Mouse (Mus musculus) CD4-positive helper T cell, adult 2 months (primary cell): ENCODE results near the gene Zc3h14.

ENCODE experiments used
- DNase-seq: peaks from one replicate; pipeline ENCODE4 v3.0.0-alpha.2; 2012; ENCODE audit warnings: low read depth, missing footprints, low spot score

The Zc3h14 gene

DNA sequence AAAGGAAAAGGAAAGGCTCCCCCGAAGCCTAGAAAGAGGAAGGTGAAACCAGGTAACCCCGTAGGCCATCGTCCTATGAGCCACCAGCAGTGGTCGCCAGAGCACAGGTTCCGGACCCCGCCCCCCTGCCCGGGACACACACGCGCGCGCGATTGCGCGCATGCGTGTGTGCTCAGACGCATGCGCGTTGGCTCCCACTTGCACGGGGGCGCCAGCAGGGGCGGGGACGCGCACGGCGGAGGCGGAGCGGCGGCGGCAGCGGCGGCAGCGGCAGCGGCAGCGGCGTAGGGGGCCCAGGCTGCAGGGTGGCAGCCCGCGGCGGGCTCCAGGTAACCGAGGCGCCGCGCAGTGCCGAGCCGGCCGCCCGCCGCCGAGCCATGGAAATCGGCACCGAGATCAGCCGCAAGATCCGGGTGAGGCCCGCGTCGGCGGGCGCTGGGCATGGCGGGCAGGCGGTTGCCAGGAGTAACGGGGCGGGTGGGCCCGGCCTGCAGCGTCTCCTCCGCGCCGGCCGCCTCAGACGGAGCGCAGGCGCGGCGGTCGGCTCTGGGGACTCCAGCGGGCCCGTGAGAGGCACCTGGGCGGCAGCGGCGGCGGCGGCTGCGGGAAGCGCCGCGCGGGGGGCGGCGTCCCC lies at the start of gene Zc3h14:
Gene Zc3h14 (plus strand): TSS at position 219 of the 634 bp plus-strand sequence.
- DNase-seq = peak; percentile 97

GRCm38 (mm10) chr12:98697202-98697601 lies 49.6 kb upstream of the Zc3h14 start:
- DNase-seq = no peak

- no peak for DNase-seq
Observed at GRCm38 (mm10) chr12:98701564-98701963, 45.2 kb upstream of the Zc3h14 start.

DNA sequence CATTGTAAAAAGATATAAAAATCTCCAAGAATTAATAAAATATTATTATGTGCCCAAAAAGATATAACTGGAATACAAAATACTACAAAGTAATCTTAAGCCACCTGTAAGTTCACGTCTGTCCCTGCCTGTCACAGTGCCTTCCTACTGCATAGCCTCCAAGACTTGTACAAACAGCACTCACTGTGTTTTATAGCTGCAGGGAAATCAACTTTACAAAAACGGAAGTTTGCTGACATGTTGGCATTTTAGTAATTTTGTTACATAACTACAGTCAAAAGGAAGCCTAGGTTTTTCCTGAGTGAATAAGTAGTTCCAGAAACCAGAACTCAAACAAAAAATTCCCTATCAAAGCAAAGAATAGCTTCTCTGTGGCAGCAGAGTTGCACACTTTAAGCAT lies 43.2 kb upstream of the Zc3h14 start:
- DNase-seq = no peak

GRCm38 (mm10) chr12:98703961-98704360 lies 42.8 kb upstream of the Zc3h14 start:
- no peak for DNase-seq

- no peak for DNase-seq
Observed at GRCm38 (mm10) chr12:98712819-98713218, 33.9 kb upstream of the Zc3h14 start.

GRCm38 (mm10) chr12:98713621-98714103 lies 33.1 kb upstream of the Zc3h14 start:
- DNase-seq = no peak

- no peak for DNase-seq
Observed at GRCm38 (mm10) chr12:98714757-98715156, 32.0 kb upstream of the Zc3h14 start.

- DNase-seq = no peak
Observed at GRCm38 (mm10) chr12:98716142-98716541, 30.6 kb upstream of the Zc3h14 start.

GRCm38 (mm10) chr12:98720628-98721027 lies 26.1 kb upstream of the Zc3h14 start:
- no peak for DNase-seq

GRCm38 (mm10) chr12:98721030-98721429 lies 25.7 kb upstream of the Zc3h14 start:
- no peak for DNase-seq

DNA sequence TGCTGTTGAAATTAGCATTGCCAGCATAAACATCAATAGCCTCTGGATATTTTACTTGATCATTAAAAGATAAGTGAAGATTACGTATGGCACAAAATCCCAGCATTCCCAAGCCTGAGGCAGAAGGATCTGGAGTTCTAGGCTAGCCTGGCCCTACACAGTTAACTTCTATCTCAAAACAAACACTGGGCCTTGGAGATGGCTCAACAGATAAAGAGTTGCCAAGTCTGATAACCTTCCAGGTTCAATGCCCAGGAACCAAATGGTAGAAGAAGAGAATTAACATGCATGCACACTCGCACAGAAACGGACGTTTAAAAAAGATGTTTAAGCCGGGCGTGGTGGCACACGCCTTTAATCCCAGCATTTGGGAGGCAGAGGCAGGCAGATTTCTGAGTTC lies 22.5 kb upstream of the Zc3h14 start:
- no peak for DNase-seq

DNA sequence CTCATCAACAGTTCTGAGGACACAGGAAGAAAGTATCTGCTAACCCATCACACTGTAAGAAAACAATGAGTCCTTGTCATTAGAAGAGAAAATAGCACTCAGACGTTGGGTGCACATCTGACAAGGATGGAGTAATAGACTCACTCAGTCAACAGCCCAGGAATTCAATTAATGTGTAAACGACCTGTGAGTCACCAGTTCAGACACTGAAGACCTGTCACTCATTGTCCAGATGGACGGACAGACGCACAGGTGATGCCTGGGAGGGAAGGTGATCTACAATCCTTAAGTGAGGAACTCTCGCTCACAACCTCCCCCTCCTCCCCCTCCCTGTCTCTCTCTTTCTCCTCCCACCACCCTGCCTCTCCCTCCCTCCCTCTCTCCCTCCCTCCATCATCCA lies 21.8 kb upstream of the Zc3h14 start:
- DNase-seq = no peak

- DNase-seq = no peak
Observed at GRCm38 (mm10) chr12:98726078-98726477, 20.7 kb upstream of the Zc3h14 start.

DNA sequence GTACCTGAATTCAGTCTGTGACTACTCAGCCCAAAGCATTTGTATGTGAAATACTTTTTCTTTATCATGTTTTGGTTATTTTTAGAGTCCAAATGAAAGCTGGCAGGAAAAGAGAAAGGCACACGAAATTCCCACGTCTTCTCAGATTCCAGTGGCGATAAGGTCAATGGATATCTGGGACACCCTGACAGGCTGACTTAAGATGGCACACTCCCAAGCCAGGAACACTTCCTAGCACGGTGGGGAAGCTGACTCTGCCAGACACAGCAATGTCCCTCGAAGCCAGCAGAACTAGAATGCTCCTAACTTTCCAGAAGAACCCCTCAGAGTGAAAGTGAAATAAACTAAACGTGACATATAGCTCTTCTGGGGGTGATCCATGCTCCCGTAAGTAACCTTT lies 19.6 kb upstream of the Zc3h14 start:
- DNase-seq = no peak

GRCm38 (mm10) chr12:98730682-98731081 lies 16.1 kb upstream of the Zc3h14 start:
- no peak for DNase-seq

DNA sequence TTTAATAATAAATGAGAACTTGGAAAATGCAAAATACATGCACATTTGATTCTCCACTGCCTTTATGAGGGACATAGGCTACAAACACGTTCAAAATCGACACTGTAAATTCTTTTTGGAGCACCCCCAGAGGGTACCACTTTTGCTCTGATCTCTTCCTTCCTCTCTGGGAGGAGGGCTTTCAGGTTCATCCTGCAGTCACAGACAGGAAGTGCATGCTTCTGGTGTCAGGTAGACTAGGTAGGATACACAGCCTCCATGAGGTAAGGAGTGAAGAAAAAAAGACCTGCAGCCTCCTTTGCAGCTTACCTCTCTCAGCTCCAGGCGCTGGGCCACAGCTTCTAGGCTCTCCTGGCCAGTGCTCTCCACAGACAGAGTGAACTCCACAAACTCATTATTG lies 13.6 kb upstream of the Zc3h14 start:
- DNase-seq = peak; percentile 10

GRCm38 (mm10) chr12:98733776-98734175 lies 13.0 kb upstream of the Zc3h14 start:
- peak; percentile 23 for DNase-seq

DNA sequence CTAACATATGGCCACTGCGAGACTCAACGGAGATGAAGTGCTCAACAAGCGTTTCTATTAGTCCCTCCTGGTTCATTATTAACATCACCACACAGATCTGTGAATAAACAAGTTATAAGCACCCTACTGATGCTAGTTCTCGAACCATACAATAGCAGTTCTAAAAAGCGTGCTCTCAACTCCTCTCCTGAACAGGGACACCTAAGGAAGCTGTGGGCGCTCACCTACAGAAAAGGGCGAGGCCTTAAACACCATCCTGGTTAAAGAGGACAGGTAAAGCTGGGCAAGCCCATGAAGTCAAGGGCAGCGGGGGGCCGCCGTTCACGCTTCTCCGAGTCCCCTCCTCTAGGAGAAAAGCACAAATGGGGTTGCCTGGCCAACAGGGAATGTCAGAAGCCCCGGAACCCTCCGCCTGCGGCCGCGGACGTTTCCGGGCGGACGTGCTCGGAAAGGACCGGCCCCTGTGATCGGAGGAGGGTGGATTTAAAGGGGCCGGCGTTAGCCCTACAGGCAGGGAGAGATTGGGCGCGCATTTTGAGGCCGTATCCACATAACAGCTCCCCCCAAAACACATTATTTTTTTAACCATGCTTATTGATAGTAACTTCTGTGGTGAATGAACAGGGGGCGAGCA lies 12.4 kb upstream of the Zc3h14 start:
- peak; percentile 70 for DNase-seq

DNA sequence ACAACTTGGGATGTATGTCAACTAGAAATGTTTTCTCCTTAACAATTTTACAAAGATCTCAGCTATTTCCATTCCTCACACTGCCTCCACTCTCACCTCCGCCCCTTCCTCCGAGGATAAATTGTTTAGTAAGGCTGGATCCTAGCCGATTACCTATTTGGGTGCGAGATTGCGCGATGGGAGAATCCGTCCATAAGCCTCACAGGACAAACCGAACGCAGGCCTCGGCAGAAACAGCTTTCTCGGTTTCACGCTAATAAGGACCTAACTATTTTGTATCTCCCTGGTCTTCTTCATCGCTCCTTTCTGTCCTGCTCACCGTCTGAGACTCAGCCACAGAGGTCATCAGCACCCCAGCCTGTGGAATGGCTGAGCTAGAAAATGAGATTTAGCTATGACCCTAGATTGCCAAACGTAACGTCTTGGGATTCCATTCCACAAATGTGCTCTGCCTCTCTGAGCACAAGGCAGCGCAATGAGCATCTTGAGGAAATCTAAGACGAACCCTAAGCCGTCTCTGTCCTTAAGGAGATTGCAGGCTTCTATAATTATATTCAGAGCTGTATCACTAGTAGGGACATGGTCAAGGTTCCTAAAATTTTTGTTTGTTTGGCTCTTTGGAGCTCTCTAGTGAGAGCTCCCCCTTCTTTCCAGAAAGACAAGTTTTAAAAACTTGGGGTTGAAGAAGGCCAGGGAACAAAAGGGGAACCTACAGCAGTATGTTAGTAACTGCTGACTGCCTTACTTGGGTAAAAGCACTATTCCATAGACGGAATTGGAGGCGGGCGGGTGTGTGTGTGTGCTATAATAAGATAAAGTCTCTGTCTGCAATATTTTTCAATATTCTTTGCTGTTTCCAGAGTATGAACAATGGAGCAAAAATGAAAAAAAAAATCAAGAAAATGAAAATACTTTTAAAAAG lies 11.6 kb upstream of the Zc3h14 start:
- no peak for DNase-seq

GRCm38 (mm10) chr12:98736951-98737800 lies 9.6 kb upstream of the Zc3h14 start, which contains the start of gene Ptpn21:
Gene Ptpn21, minus strand, starts transcription at chr12:98737405.
- DNase-seq = no peak
